ENCODE assay signal across 17 mouse cellular contexts in genomic region chr2:81549158-81549557, GRCm38 (mm10).
DNase-seq lines count a peak whose midpoint lies in the region; ATAC-seq and TF ChIP-seq lines count a peak whose summit lies in the region.
"Had no signal": no experiment of that assay in that cellular context is flagged by ENCODE, and none has a peak within 500 bp of the region (broad histone marks: within the 10 kb centered on the region; RNA-seq: fewer than 3 reads in every experiment).

No protein-coding gene starts in this region.

- no peak overlapping the region for H3K4me3 ChIP-seq in lung, adult 2 months (replicated peaks; ENCODE audit: extremely low read depth, low read depth, low read length)
- H3K4me3 ChIP-seq: forebrain, embryonic 12.5 days; gastrocnemius, adult 2 months; heart, adult 2 months; limb, embryonic 12.5 days; liver, embryonic 15.5 days; midbrain, embryonic 13.5 days had no signal

- WGBS in lung, adult 2 months: 49% methylated on average over 2 of the region's 2 CpGs

- TF ChIP-seq CTCF in lung, adult 2 months (IDR thresholded peaks at IDR 0.05; ENCODE audit: insufficient read depth, low read length): no peak

- ATAC-seq in inflammation-experienced regulatory T-cells, adult 6 months: no peak
- ATAC-seq: intestine, embryonic 16.5 days; midbrain, embryonic 13.5 days had no signal

- no peaks in the 10 kb centered on the region for H3K4me1 ChIP-seq in lung, adult 2 months (ENCODE audit: control insufficient read depth, insufficient read depth, low read length)
- H3K4me1 ChIP-seq: forebrain, embryonic 12.5 days; limb, embryonic 12.5 days; liver, embryonic 15.5 days; midbrain, embryonic 13.5 days had no signal

- intact Hi-C loops in heart, postnatal 10 days (cut with DNase I): no loop called here

- DNase-seq in heart, postnatal 10 days: peak; percentile 0 to 1
- DNase-seq in heart, adult 11 months: no peak
- DNase-seq in right cerebral cortex, postnatal 36 days (ENCODE audit: low spot score in 2 of 2): peak; percentile 4 to 20
- DNase-seq in right cerebral cortex, postnatal 14 days: no peak
- DNase-seq in cerebellum, postnatal 10 days: peak; percentile 68 to 78
- DNase-seq in layer of hippocampus, postnatal 36 days: peak; percentile 16 to 46
- no peak for DNase-seq in lung, adult 2 months
- DNase-seq: gastrocnemius, adult 2 months; heart, adult 2 months; kidney, postnatal 25 days; lung, postnatal 36 days had no signal

- no peak for TF ChIP-seq POLR2A in lung, adult 2 months (IDR thresholded peaks at IDR 0.05; ENCODE audit: borderline replicate concordance, extremely low read depth, low read depth, low read length)

Comparison
In these comparisons a context has a peak if more than half of its experiments do, and no peak if none do; other contexts are left out.
1. DNase-seq: peak in heart, postnatal 10 days (2 of 2), right cerebral cortex, postnatal 36 days (2 of 2), cerebellum, postnatal 10 days (2 of 2) and layer of hippocampus, postnatal 36 days (2 of 2); none in heart, adult 11 months (single experiment), right cerebral cortex, postnatal 14 days (single experiment) and lung, adult 2 months (single experiment).